Mouse (Mus musculus) kidney, postnatal 10 days (tissue): ENCODE measurements around the gene Exosc5.

Source experiments
- DNase-seq: peaks from one replicate; pipeline ENCODE4 v3.0.0; 2021; ENCODE audit warnings: mixed read lengths

Exosc5 gene

GRCm38 (mm10) chr7:25680514-25681258 lies 21.7 kb downstream of the Exosc5 start, which contains the start of gene B9d2:
Gene B9d2 (plus strand): TSS chr7:25680780.
- DNase-seq, result peak; percentile 98

DNA sequence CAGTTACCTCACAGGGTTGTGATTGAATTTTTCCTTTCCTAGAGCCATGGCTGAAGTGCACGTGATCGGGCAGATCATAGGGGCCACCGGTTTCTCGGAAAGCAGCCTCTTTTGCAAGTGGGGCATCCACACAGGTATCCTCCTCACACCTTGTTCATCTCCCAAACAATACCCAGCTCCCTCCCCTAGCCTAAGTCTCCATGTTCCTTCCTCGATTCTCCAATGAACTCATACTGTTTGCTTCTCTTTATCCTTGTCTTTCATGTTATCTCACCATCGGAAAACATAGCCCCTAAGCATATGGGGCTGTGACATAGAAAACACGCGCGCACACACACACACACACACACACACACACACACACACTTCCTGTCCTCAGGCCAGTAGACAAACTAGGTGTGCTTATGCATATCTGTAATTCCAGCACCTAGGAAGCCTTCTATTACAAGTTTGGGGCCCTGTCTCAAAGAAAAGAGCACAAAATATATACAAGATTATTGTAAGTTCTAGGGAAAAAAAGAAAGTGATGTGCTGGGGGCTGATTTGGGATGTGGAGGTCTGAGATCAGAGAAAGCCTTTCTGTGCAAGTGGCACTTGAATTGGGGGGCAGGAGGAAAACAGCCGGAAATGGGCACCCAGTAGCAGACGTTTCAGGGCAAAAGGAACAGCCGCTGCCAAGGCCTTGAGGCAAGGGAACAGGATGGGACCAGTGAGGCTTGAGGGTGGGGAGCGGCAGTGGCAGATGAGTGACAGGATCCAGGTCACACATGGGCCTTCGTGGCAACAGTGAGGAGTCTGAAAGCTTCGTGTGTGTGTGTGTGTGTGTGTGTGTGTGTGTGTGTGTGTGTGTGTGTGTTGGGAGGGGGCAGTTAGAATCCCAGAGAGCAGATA lies 22.6 kb downstream of the Exosc5 start:
- no peak for DNase-seq

DNA sequence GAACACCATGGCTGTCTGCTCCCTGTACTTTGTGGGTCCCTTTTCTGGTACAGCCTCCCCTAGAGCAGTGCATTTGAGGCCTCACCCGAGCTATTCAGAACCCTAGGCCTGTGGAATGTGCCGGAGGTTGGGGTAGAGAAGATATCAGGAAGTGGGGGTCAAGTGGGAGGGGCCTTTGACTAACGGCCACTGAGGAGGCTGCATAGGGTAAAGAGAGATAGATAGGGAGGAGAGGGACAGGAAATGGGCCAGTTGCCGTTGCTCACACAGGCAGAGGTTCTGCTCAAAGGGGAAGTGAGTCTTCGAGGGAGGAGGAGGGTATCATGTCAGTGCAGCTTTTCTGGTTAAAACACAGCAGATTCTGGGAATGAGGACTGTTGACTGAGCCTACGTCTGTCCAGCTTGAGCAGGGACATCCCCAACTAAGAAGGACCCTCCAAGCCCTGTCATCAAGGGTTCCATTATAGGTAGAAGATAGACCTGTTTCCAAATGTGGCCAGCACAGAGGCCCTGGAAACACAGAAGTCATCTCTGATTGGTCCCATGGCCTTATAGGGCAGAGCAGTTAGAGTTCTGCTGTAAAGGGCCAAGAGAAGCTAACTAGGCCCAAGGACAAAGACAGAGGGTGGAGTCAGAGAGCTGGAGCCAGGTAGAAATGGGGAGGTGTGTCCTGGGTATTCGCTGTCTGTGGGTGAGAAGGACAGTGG lies 24.7 kb downstream of the Exosc5 start:
- peak; percentile 57 for DNase-seq

GRCm38 (mm10) chr7:25684659-25685058 lies 25.7 kb downstream of the Exosc5 start:
- DNase-seq, result no peak

- DNase-seq, result no peak
These were observed 27.0 kb downstream of the Exosc5 start for GRCm38 (mm10) chr7:25685926-25686470.

DNA sequence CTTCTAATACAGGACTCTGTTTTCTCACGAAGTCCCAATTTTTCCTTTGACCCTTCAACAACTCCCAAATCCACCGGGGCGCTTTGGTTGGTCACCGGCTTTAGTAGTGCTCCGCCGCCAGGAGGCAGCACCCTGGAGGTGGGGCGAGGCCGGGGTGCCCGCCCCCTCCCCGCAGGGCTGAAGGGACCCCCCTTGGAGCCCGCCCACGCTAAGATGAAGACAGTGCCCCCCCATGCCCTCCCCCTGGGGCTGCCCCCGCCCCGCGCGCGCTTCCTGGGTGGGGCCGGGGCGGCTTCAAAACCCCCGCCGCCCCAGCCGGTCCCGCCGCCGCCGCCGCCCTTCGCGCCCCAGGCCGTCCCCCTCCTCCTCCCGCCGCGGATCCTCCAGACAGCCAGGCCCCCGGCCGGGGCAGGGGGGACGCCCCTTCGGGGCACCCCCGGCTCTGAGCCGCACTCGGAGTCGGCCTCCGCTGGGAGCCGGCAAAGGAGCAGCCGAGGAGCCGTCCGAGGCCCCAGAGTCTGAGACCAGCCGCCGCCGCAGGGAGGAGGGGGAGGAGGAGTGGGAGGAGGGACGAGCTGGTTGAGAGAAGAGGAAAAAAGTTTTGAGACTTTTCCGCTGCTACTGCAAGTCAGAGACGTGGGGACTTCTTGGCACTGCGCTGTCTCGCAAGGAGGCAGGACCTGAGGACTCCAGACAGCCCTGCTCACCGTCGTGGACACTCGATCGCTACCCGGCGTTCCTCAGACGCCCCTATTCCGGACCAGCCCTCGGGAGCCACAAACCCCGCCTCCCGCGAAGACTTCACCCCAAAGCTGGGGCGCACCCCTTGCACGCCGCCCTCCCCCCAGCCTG lies 27.9 kb downstream of the Exosc5 start, which contains the start of gene Tgfb1:
Gene Tgfb1, plus strand, starts transcription at position 323 of the 852 bp plus-strand sequence.
- DNase-seq, result peak; percentile 90

- DNase-seq, result peak; percentile 80
These were observed 28.9 kb downstream of the Exosc5 start for GRCm38 (mm10) chr7:25687811-25688401.

DNA sequence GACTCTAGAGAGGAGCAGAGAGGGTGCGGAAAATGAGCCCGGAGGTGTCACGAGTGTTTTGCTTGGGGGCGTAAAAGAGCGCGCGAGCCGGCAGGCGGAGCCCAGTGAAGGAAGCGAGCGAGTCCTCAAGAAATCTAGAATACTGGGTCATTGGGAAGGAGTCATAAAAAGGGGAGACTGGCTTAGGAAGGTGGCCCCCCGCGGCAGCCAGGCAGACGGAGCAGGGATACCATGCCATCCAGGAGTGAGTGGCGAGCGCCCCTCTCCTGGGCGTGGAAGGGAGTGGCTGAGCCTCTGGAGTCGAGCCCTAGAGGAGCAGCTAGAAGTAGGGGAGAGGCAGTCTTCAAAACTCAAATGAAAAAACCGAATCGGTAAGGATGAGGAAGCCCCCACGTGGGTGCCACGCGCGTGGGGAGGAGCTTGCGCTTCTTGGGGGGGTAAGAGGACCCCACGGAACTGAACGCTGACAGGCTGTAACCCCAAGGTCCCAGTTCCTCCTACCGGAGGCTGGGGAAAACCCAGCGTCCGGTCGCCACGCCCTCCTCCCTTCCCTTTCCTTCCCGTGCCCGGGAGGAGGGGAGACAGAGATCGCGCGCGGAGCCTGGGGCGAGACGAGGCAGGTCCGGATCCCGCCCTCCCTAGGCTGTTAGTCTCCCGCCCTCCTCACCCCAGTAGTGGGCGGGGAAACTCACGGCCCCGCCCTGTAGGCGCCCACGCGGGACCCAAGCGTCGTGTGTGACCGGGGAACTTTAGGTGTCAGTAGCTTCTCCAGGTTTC lies 30.0 kb downstream of the Exosc5 start:
- peak; percentile 88 for DNase-seq

DNA sequence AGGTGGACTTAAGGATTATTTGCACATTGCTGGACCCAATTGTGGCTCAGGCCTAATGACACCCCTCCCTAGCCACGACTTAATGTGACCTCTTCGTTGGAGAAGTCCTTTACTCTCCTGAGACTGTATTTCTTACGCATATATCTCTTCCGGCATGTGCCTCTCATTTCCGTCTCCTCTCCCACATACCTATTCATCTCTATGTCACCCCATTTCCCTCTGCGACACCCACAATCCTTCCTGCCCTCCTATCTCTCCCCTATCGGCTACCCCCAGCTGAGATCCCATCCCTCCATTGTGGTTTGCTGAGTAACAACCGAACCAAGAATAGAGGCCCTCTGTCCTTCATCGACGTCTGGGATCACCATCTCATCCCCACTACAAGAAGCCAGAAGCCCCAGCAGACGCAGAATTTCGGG lies 30.6 kb downstream of the Exosc5 start:
- DNase-seq, result no peak

DNA sequence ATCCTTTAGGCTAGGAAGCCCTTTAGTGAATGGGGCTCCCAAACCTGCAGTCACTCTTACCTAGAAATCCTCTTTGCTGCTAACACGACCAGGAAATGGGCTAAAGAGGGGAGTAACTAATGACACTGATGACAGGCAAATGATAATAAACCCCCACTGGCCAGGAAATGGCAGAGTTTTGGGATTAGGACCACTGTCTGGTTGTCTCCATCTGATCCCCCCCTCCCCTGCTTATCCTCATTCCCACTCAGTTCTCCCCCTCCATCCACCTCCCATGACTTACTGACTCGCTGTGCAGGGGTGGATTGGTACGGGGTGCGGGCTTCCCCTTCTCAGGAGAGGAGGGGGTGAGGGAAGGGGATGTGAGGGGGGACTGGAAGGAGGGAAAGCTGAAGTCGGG lies 31.1 kb downstream of the Exosc5 start:
- no peak for DNase-seq

DNA sequence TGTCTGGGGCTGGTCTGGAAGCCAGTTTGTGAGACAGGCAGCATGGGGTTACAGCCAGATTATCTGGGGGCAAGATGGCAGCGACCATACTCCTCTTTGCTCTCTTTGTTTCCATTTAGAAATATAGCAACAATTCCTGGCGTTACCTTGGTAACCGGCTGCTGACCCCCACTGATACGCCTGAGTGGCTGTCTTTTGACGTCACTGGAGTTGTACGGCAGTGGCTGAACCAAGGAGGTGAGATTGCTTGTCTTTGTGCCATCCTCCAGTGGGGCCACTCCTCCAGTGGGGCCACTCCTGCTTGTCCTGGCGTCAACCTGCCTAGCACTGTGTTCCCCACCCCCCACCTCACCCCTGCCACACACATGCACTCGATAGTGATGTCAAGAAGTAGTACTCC lies 35.1 kb downstream of the Exosc5 start:
- DNase-seq, result no peak

- no peak for DNase-seq
These were observed 40.9 kb downstream of the Exosc5 start for GRCm38 (mm10) chr7:25699851-25700250.

GRCm38 (mm10) chr7:25700732-25701131 lies 41.8 kb downstream of the Exosc5 start:
- no peak for DNase-seq

DNA sequence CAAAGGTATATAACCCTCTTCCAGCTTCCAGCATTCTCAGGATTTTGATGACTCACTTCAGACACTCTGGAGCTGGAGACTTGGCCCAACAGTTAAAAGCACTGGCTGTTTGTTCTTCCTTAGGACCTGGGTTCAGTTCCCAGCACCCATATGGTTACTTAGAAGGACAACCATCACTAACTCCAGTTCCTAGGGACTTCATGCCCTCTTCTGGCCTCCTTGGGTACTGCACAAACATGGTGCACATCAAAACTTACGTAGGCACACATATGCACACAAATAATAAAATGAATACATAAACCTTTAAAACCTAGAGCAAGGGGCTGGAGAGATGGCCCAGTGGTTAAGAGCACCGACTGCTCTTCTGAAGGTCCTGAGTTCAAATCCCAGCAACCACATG lies 43.4 kb downstream of the Exosc5 start:
- no peak for DNase-seq

DNA sequence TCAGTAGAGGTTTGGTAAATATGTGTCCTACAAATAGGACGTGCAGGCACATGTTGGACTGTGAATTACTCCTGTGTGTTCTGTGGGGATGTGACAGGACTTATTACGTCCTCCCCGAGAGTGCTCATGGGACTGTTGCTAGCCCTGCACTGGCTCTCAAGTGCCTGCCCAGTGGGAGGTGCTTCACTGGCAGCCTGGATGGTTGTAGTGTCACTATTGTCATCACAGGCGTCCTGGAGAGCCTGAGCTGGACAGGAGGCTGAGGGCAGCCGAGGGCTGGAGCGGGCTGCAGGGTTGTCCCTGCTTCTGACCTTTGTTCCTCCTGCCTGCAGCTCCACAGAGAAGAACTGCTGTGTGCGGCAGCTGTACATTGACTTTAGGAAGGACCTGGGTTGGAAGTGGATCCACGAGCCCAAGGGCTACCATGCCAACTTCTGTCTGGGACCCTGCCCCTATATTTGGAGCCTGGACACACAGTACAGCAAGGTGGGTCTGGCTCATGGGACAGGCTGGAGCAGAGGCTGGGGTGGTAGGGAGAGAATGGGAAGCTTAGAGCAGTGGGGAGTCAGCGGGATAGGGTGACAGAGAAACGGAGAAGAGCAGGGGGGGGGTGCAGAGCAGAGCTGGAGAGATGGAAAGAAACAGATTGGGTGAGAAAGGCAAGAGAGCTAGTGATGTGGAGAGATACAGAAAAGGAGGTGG lies 45.0 kb downstream of the Exosc5 start:
- no peak for DNase-seq

DNA sequence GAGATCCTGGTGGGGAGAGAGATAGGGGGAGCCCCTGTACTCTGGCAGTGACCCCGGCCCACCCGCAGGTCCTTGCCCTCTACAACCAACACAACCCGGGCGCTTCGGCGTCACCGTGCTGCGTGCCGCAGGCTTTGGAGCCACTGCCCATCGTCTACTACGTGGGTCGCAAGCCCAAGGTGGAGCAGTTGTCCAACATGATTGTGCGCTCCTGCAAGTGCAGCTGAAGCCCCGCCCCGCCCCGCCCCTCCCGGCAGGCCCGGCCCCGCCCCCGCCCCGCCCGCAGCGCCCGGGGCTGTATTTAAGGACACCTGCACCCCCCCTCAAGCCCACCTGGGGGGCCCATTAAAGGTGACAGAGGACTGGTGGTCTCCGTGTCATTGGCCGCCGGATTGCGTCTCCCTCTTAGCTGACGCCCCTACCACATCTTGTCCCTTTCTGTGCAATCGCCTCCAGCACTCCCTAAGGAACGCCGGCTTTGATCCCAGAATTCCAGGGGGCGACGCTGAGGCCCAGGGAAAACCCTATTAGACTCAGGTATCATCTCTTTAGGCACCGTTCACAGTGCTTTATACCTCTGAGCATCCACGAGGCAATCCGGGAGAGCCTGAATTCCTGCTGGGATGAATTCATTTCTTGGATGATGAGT lies 45.9 kb downstream of the Exosc5 start:
- DNase-seq, result no peak

GRCm38 (mm10) chr7:25705801-25706251 lies 46.9 kb downstream of the Exosc5 start:
- DNase-seq, result peak; percentile 69

GRCm38 (mm10) chr7:25706578-25707170 lies 47.7 kb downstream of the Exosc5 start:
- DNase-seq, result no peak
